Mouse (Mus musculus): Measurements from ENCODE around the gene Hdgf. TPM values are rescaled to one million over a fixed set of nuclear protein-coding genes. Genes with fewer than 3 reads are reported as not detected.
A peak's percentile ranks its signal among the peaks of the same experiment; 100 is the strongest.
"Not testable (repeated sequence)": the region's sequence is repeated elsewhere in the genome, so short reads cannot be mapped to it uniquely, and the experiment has no call there.

The Hdgf gene
- total and polyA plus RNA-seq, 3 experiments, result 578 to 1,810 (median 722) TPM

- Histone ChIP-seq H3K4me3 (ENCODE audit: low read depth, low read length) (no peak overlapping the region), H3K9me3 (replicated peaks) (no peaks in the 10 kb centered on the region), H3K27me3 (ENCODE audit: insufficient read depth, low read length) (no peaks in the 10 kb centered on the region), H3K4me1 (ENCODE audit: insufficient read depth, low read depth, low read length) (peaks cover 40% of the 10 kb centered on the region), H3K36me3 (replicated peaks) (peaks cover 3% of the 10 kb centered on the region)
- no peak for TF ChIP-seq POLR2AphosphoS5 (IDR thresholded peaks at IDR 0.05; ENCODE audit: insufficient replicate concordance, low read depth, low read length)
- TF ChIP-seq GATA1 (IDR thresholded peaks at IDR 0.05; ENCODE audit: borderline replicate concordance, low read length), result no peak
- TF ChIP-seq TAL1 (conservative IDR thresholded peaks at IDR 0.05; ENCODE audit: low read depth, low read length), result no peak
- no peak for TF ChIP-seq GATA2 (IDR thresholded peaks at IDR 0.05; ENCODE audit: borderline replicate concordance, low read depth, low read length)
- TF ChIP-seq CTCF (IDR thresholded peaks at IDR 0.05; ENCODE audit: low read depth, low read length), result no peak
- DNase-seq (ENCODE audit: low spot score) (no peak), ATAC-seq (ENCODE audit: extremely low read depth, insufficient number of reproducible peaks, low FRiP score, poor library complexity, severe bottlenecking) (no peak)
Observed at GRCm38 (mm10) chr3:87899266-87899665, 6.9 kb upstream of the Hdgf start.

GRCm38 (mm10) chr3:87899776-87900175 lies 6.3 kb upstream of the Hdgf start:
- H3K27me3 ChIP-seq (ENCODE audit: insufficient read depth, low read length), result no peaks in the 10 kb centered on the region
- H3K4me1 ChIP-seq (ENCODE audit: insufficient read depth, low read depth, low read length), result peaks cover 43% of the 10 kb centered on the region
- TF ChIP-seq GATA2 (IDR thresholded peaks at IDR 0.05; ENCODE audit: borderline replicate concordance, low read depth, low read length), result no peak
- TF ChIP-seq CTCF (IDR thresholded peaks at IDR 0.05; ENCODE audit: low read depth, low read length), result no peak
- no peak for TF ChIP-seq POLR2AphosphoS5 (IDR thresholded peaks at IDR 0.05; ENCODE audit: insufficient replicate concordance, low read depth, low read length)
- no peak for TF ChIP-seq TAL1 (conservative IDR thresholded peaks at IDR 0.05; ENCODE audit: low read depth, low read length)
- TF ChIP-seq GATA1 (IDR thresholded peaks at IDR 0.05; ENCODE audit: borderline replicate concordance, low read length), result no peak
- H3K36me3 ChIP-seq (replicated peaks), result peaks cover 3% of the 10 kb centered on the region
- H3K9me3 ChIP-seq (replicated peaks), result no peaks in the 10 kb centered on the region
- ATAC-seq (ENCODE audit: extremely low read depth, insufficient number of reproducible peaks, low FRiP score, poor library complexity, severe bottlenecking), result no peak
- DNase-seq (ENCODE audit: low spot score), result no peak
- H3K4me3 ChIP-seq (ENCODE audit: low read depth, low read length), result no peak overlapping the region

GRCm38 (mm10) chr3:87901036-87901624 lies 5.0 kb upstream of the Hdgf start:
- Histone ChIP-seq H3K4me3 (ENCODE audit: low read depth, low read length) (peak overlapping the region; percentile 61), H3K9me3 (replicated peaks) (no peaks in the 10 kb centered on the region), H3K4me1 (ENCODE audit: insufficient read depth, low read depth, low read length) (peaks cover 49% of the 10 kb centered on the region), H3K36me3 (replicated peaks) (peaks cover 3% of the 10 kb centered on the region), H3K27me3 (ENCODE audit: insufficient read depth, low read length) (no peaks in the 10 kb centered on the region)
- peak; percentile 87 for ATAC-seq (ENCODE audit: extremely low read depth, insufficient number of reproducible peaks, low FRiP score, poor library complexity, severe bottlenecking)
- peak; percentile 74 for DNase-seq (ENCODE audit: low spot score)
- TF ChIP-seq TAL1 (conservative IDR thresholded peaks at IDR 0.05; ENCODE audit: low read depth, low read length) (peak; percentile 100), GATA2 (IDR thresholded peaks at IDR 0.05; ENCODE audit: borderline replicate concordance, low read depth, low read length) (peak; percentile 62; the same call in 1 of the 2 replicates), CTCF (IDR thresholded peaks at IDR 0.05; ENCODE audit: low read depth, low read length) (no peak), GATA1 (IDR thresholded peaks at IDR 0.05; ENCODE audit: borderline replicate concordance, low read length) (no peak), POLR2AphosphoS5 (IDR thresholded peaks at IDR 0.05; ENCODE audit: insufficient replicate concordance, low read depth, low read length) (no peak)

GRCm38 (mm10) chr3:87901959-87902358 lies 4.2 kb upstream of the Hdgf start:
- peaks cover 49% of the 10 kb centered on the region for H3K4me1 ChIP-seq (ENCODE audit: insufficient read depth, low read depth, low read length)
- H3K36me3 ChIP-seq (replicated peaks); DNase-seq (ENCODE audit: low spot score); H3K4me3 ChIP-seq (ENCODE audit: low read depth, low read length); H3K9me3 ChIP-seq (replicated peaks); H3K27me3 ChIP-seq (ENCODE audit: insufficient read depth, low read length); ATAC-seq (ENCODE audit: extremely low read depth, insufficient number of reproducible peaks, low FRiP score, poor library complexity, severe bottlenecking): not testable (repeated sequence)

GRCm38 (mm10) chr3:87903821-87904220 lies 2.3 kb upstream of the Hdgf start:
- Histone ChIP-seq H3K9me3 (replicated peaks) (no peaks in the 10 kb centered on the region), H3K36me3 (replicated peaks) (peaks cover 18% of the 10 kb centered on the region), H3K4me3 (ENCODE audit: low read depth, low read length) (no peak overlapping the region; the same call in 1 of the 2 replicates), H3K27me3 (ENCODE audit: insufficient read depth, low read length) (no peaks in the 10 kb centered on the region), H3K4me1 (ENCODE audit: insufficient read depth, low read depth, low read length) (peaks cover 58% of the 10 kb centered on the region)
- ATAC-seq (ENCODE audit: extremely low read depth, insufficient number of reproducible peaks, low FRiP score, poor library complexity, severe bottlenecking) (no peak), DNase-seq (ENCODE audit: low spot score) (no peak)
- TF ChIP-seq GATA2 (IDR thresholded peaks at IDR 0.05; ENCODE audit: borderline replicate concordance, low read depth, low read length), result no peak
- no peak for TF ChIP-seq POLR2AphosphoS5 (IDR thresholded peaks at IDR 0.05; ENCODE audit: insufficient replicate concordance, low read depth, low read length)
- TF ChIP-seq TAL1 (conservative IDR thresholded peaks at IDR 0.05; ENCODE audit: low read depth, low read length), result no peak
- no peak for TF ChIP-seq GATA1 (IDR thresholded peaks at IDR 0.05; ENCODE audit: borderline replicate concordance, low read length)
- no peak for TF ChIP-seq CTCF (IDR thresholded peaks at IDR 0.05; ENCODE audit: low read depth, low read length)

- H3K4me3 ChIP-seq (ENCODE audit: low read depth, low read length), result peak overlapping the region; percentile 99
- no peak for DNase-seq (ENCODE audit: low spot score)
- H3K36me3 ChIP-seq (replicated peaks), result peaks cover 41% of the 10 kb centered on the region
- no peaks in the 10 kb centered on the region for H3K27me3 ChIP-seq (ENCODE audit: insufficient read depth, low read length)
- ATAC-seq (ENCODE audit: extremely low read depth, insufficient number of reproducible peaks, low FRiP score, poor library complexity, severe bottlenecking), result no peak
- peaks cover 64% of the 10 kb centered on the region for H3K4me1 ChIP-seq (ENCODE audit: insufficient read depth, low read depth, low read length)
- H3K9me3 ChIP-seq (replicated peaks), result no peaks in the 10 kb centered on the region
- no peak for TF ChIP-seq CTCF (IDR thresholded peaks at IDR 0.05; ENCODE audit: low read depth, low read length)
- no peak for TF ChIP-seq GATA1 (IDR thresholded peaks at IDR 0.05; ENCODE audit: borderline replicate concordance, low read length)
- no peak for TF ChIP-seq POLR2AphosphoS5 (IDR thresholded peaks at IDR 0.05; ENCODE audit: insufficient replicate concordance, low read depth, low read length)
- no peak for TF ChIP-seq TAL1 (conservative IDR thresholded peaks at IDR 0.05; ENCODE audit: low read depth, low read length)
- TF ChIP-seq GATA2 (IDR thresholded peaks at IDR 0.05; ENCODE audit: borderline replicate concordance, low read depth, low read length), result no peak
Observed at GRCm38 (mm10) chr3:87906601-87906980, 470 bp downstream of the Hdgf start.

All from G1E (cell line).